Mouse (Mus musculus) macrophage (primary cell): Measurements from ENCODE around the gene Lurap1. TPM values are rescaled to one million over a fixed set of nuclear protein-coding genes. Genes with fewer than 3 reads are reported as not detected.

Source experiments
- H3K27ac ChIP-seq: fragments of 350-480 bp; formaldehyde crosslinking; 2 replicates; pipeline ENCODE4 v1.9.0; 2021
- H3K36me3 ChIP-seq: fragments of 350-480 bp; formaldehyde crosslinking; 2 replicates; pipeline ENCODE4 v1.9.0; 2021; ENCODE audit errors: inconsistent target
- H3K4me3 ChIP-seq: fragments of 350-480 bp; formaldehyde crosslinking; 2 replicates; pipeline ENCODE4 v1.9.0; 2021; ENCODE audit errors: inconsistent target
- H3K79me2 ChIP-seq: fragments of 350-480 bp; formaldehyde crosslinking; 2 replicates; pipeline ENCODE4 v1.9.0; 2021; ENCODE audit errors: inconsistent target
- WGBS: methylation state at CpG from one replicate; pipeline ENCODE4 v1.1.7; 2026; ENCODE audit warnings: inconsistent platforms; ENCODE audit not compliant: missing documents; 5-methylcytosine and 5-hydroxymethylcytosine counted together
- polyA plus RNA-seq: library from polyadenylated mRNA; stranded (reverse); fragments of 250-400 nt; gene quantifications from 3 replicates; pipeline ENCODE4 v1.2.4, GENCODE M21; 2018; ENCODE audit warnings: inconsistent platforms

The Lurap1 gene
- polyA plus RNA-seq, 1 experiment from 2014 or later = 0.10 TPM

DNA sequence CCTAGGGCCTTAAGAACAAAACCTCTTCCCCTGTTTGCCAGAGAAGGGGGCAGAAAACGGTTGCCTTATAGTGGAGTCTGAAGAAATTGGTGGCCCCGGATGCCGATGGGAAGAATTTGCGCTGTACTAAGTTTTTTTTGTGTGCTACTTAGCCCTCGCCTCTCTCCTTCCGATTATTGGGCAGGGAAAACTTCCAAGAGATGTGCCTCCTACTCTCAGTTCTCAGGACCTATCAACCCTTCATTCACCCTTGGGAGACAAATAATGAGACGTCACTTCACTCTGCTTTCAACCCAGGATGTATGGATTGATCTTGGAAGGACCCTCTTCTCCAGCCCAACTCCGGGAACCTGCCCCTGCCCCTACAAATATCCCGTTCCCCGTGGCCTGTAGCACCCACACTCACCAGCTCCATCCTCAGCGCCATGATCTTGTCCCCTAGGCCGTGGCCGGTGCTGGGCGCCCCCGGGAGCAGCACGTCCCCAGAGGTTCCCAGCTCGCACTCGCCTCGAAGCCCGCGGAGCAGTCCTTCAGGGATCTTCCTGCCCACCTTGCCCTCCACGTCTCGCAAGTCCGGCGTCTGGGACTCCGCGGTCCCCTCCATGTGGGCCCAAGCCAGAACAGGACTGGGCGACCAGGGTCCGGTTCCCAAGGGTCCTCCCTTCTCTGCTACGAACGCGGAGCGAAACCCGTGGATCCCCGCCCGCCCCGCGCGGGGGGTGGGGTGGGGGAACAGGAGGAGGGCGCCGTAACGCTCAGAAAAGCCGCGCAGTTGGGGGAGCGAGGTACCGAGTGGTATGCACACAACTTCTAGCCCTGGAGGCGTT lies 7.0 kb downstream of the Lurap1 start:
- Histone ChIP-seq H3K79me2 (no peaks in the 10 kb centered on the region), H3K4me3 (peak overlapping the region; percentile 11; the same call in 1 of the 2 replicates), H3K36me3 (no peaks in the 10 kb centered on the region), H3K27ac (no peak overlapping the region)
- WGBS = 5% methylated on average over 47 of the region's 47 CpGs

DNA sequence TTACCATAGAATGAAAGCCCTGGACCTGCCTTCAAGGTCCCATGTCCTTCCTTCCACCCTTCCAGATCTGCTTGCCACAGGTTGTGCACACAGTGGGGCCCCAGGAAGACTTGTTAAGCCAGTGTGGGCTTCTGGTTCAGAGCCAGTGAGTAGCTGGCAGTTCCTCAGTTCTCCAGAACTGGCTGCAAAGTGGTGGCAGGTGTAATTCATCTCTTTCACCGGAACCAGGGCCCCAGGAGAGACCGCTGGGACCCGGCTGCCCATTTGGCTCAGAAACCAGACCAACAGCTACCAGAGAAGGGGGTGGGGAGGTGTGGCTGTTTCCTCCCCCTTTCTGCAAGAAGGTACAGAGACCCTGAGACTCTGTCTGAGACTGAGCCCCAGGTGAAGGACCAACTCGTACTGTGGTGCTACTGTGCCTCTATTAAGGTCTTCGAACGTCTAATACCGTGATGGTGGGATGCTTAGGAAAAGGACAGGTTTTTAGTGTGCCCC lies 7.8 kb downstream of the Lurap1 start:
- 26% methylated on average over 7 of the region's 7 CpGs for WGBS
- Histone ChIP-seq H3K4me3 (no peak overlapping the region), H3K36me3 (no peaks in the 10 kb centered on the region), H3K79me2 (no peaks in the 10 kb centered on the region), H3K27ac (no peak overlapping the region)

DNA sequence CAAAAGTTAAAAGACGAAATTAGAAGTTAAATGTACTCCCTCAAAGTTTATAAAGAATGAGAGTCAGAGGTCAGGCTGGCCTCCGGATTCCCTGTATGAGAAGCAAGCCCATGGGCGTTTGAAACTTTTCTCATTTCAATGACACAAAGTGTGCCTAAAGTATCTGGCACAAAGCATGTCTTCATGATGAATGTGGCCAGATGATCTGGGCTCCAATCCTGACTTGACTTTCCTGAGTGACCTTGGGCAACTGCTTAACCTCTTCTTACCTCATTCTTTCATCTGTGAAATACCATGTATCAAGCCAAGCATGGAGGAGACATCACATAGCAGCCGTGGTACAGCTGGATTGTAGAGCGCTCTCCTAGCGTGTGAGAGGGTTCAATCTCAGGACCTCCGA lies 8.9 kb downstream of the Lurap1 start:
- 96% methylated on average over 7 of the region's 7 CpGs for WGBS
- Histone ChIP-seq H3K36me3 (no peaks in the 10 kb centered on the region), H3K27ac (no peak overlapping the region), H3K79me2 (no peaks in the 10 kb centered on the region), H3K4me3 (no peak overlapping the region)

DNA sequence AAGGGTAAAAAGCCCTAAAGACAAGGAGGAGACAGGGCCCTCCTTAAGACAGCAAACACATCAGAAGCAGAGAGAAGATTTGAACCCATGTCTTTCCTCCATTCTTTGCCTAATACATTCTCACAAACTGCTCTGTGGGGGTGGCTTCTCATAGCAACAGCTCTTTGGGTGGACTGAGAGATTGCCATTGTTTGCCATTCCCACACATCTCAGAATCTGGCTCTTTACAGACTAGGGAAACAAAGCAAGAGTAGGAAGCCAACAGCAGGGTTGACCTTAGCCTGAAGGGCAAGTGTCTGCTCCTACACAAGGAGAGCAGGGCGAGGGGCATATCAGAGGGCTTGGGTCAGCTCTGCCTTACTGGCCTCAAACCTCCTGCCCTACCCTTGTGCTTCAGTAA lies 9.4 kb downstream of the Lurap1 start:
- H3K27ac ChIP-seq = no peak overlapping the region
- WGBS = 100% methylated on average over 1 of the region's 1 CpGs
- no peaks in the 10 kb centered on the region for H3K36me3 ChIP-seq
- no peaks in the 10 kb centered on the region for H3K79me2 ChIP-seq
- H3K4me3 ChIP-seq = no peak overlapping the region

- no peak overlapping the region for H3K27ac ChIP-seq
- 83% methylated on average over 7 of the region's 7 CpGs for WGBS
- no peaks in the 10 kb centered on the region for H3K36me3 ChIP-seq
- H3K4me3 ChIP-seq = no peak overlapping the region
- H3K79me2 ChIP-seq = no peaks in the 10 kb centered on the region
These were observed 10.2 kb downstream of the Lurap1 start for GRCm38 (mm10) chr4:116140801-116141574.

- H3K36me3 ChIP-seq = no peaks in the 10 kb centered on the region
- WGBS = 88% methylated on average over 13 of the region's 13 CpGs
- H3K4me3 ChIP-seq = no peak overlapping the region
- no peak overlapping the region for H3K27ac ChIP-seq
- H3K79me2 ChIP-seq = no peaks in the 10 kb centered on the region
These were observed 13.6 kb downstream of the Lurap1 start for GRCm38 (mm10) chr4:116137421-116137996.

GRCm38 (mm10) chr4:116134990-116135389 lies 16.1 kb downstream of the Lurap1 start:
- Histone ChIP-seq H3K4me3 (no peak overlapping the region), H3K36me3 (no peaks in the 10 kb centered on the region), H3K79me2 (no peaks in the 10 kb centered on the region), H3K27ac (no peak overlapping the region)
- WGBS = 56% methylated on average over 2 of the region's 2 CpGs

DNA sequence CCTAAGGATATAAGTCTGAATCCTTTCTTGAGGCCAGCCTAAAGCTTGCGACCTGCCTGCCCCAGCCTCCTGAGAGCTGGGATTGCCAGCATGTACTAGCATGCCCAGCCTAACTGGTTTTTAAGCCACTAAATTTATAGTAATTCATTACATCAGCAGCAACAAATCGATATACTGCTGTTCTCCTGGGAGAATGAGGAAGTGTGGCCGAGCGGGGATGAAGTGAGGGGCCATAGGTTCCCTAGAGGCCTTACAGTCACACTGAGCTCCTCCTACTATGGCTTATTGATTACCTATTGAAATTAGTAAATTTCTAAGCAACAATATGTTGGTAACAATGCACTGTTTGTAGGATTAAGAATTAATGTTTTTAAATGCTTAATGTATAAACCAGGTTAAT lies 18.0 kb downstream of the Lurap1 start:
- H3K79me2 ChIP-seq = no peaks in the 10 kb centered on the region
- no peak overlapping the region for H3K4me3 ChIP-seq
- no peak overlapping the region for H3K27ac ChIP-seq
- 52% methylated on average over 4 of the region's 4 CpGs for WGBS
- no peaks in the 10 kb centered on the region for H3K36me3 ChIP-seq

DNA sequence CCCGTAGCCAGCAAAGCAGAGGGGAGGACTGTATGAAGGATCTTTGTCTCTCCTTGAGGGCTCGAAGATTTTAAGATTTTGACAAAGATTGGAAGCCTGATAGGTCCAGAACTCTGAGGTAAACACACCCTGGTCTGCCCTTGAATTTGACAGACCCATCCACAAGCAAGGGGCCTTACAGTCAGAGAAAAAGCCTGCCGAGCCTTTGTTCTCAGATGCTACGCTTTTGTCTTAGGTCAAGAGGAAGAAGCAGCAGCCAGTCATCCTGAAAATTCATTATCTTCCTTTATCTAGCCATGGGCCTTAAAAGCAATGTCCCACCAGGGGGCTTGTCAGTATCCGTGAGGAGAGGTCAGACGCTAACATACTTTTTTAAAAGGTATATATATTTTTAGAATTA lies 23.2 kb downstream of the Lurap1 start:
- Histone ChIP-seq H3K36me3 (no peaks in the 10 kb centered on the region), H3K79me2 (peaks cover 10% of the 10 kb centered on the region; the same call in 1 of the 2 replicates), H3K4me3 (no peak overlapping the region), H3K27ac (no peak overlapping the region)
- WGBS = 97% methylated on average over 6 of the region's 6 CpGs

DNA sequence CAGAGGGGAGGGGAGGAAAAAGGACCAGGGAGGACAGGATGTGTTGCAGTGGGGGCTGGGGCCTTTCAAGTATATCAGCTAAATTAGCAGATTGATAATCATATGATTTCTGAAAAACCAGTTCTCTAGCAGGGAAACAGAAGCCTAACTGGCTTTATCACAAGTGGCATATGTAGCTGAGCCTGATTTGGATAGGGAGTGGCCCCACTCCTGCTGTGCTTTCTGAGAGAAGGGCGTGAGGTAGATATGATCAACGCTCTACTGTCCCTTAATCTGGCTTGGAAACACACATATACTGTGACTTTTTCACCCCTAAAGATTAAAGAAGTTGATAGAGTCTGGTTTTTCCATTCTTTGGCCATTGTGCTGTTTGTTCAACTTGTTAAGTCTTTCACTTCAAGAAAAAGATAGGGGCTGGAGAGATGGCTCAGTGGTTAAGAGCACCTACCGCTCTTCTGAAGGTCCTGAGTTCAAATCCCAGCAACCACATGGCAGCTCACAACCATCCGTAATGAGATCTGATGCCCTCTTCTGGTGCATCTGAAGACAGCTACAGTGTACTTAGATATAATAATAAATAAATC lies 25.2 kb downstream of the Lurap1 start:
- Histone ChIP-seq H3K4me3 (no peak overlapping the region), H3K36me3 (no peaks in the 10 kb centered on the region), H3K27ac (no peak overlapping the region), H3K79me2 (peaks cover 15% of the 10 kb centered on the region)
- 92% methylated on average over 4 of the region's 4 CpGs for WGBS

GRCm38 (mm10) chr4:116123602-116124519 lies 27.3 kb downstream of the Lurap1 start, which contains the start of the genes Rad54l and Pomgnt1:
Rad54l (minus strand) TSS chr4:116123690.
Pomgnt1 (plus strand) TSS chr4:116123840.
- Histone ChIP-seq H3K27ac (peak within 1 kb of the TSS; percentile 59), H3K4me3 (peak within 1 kb of the TSS; percentile 90), H3K79me2 (peaks cover 15% of the 10 kb centered on the region), H3K36me3 (no peaks in the 10 kb centered on the region)
- WGBS = 5% methylated on average over 21 of the region's 24 CpGs

- no peaks in the 10 kb centered on the region for H3K36me3 ChIP-seq
- peak overlapping the region; percentile 59 for H3K27ac ChIP-seq
- H3K4me3 ChIP-seq = peak overlapping the region; percentile 90
- 11% methylated on average over 1 of the region's 1 CpGs for WGBS
- H3K79me2 ChIP-seq = peaks cover 15% of the 10 kb centered on the region
These were observed 28.4 kb downstream of the Lurap1 start for GRCm38 (mm10) chr4:116122762-116123161.

DNA sequence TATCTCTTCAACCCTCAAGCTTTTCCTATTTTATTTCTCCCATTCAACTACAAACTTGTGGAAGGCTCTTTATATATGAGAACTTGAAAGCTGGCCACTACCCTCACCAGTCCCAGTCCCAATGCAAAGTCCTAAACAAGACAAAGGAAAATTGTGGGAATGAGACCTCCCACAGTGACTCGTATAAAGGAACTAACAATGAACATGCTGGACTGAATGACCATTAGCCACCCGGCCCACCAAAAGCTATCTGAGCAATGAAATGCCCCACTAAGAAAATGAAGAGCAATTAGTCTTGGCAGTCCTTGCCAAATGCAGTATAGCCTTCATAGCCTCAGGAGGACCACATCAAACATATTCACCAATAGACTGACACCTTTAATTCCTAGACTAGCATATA lies 39.7 kb downstream of the Lurap1 start:
- H3K79me2 ChIP-seq = no peaks in the 10 kb centered on the region
- no peak overlapping the region for H3K27ac ChIP-seq
- WGBS = 97% methylated on average over 2 of the region's 2 CpGs
- H3K36me3 ChIP-seq = no peaks in the 10 kb centered on the region
- no peak overlapping the region for H3K4me3 ChIP-seq
